Mouse (Mus musculus) central nervous system, embryonic 11.5 days (tissue): ENCODE measurements around the gene Slc17a6. TPM values are rescaled to one million over a fixed set of nuclear protein-coding genes. Genes with fewer than 3 reads are reported as not detected.

Experiments used
- polyA plus RNA-seq: library from polyadenylated mRNA; depleted of rRNA; stranded (reverse); fragments of >200 nt; gene quantifications from 2 replicates; pipeline ENCODE4 v1.2.3, GENCODE M21; 2012; rRNA removed

Slc17a6 gene
- 18.9 and 19.4 TPM in 2 replicates for polyA plus RNA-seq

DNA sequence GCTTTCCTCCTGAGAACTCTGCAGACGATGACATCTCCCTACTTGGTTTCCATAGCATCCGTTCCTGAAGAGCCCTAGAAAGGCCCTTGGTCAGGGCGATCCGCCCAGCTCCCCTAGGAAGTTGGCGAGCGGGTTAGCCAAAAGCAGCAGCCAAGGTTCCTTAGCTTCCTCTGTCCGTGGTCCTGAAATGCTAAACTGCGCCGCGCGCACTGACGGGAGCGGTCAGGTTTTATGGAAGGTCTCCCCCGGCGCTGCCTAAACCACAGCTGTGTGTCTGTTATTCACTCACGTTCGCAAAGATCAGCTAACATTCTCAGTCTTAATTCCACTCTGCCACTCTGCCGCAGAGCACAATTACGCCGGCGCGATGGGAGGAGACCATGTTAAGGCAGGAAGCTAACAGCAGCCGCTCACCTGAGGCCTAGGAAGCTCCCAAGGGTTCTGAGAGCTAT is at the start of gene Slc17a6:
Slc17a6 (plus strand) TSS at position 313 of the 452 bp plus-strand sequence.

Other genes with a start within 250 kb of the Slc17a6 start
- gene Ano5, start 111.0 kb upstream of the Slc17a6 start, polyA plus RNA-seq, result 0.06 and 0.48 TPM in 2 replicates
- 18.9 and 45.6 TPM in 2 replicates for gene Gas2, start 240.0 kb downstream of the Slc17a6 start, polyA plus RNA-seq
- gene Fancf, start 240.3 kb downstream of the Slc17a6 start, polyA plus RNA-seq, result 12.0 and 15.0 TPM in 2 replicates